Mouse (Mus musculus): ENCODE measurements around the gene Gabbr2. TPM values are rescaled to one million over a fixed set of nuclear protein-coding genes. Genes with fewer than 3 reads are reported as not detected.

The Gabbr2 gene
- polyA plus RNA-seq, 1 experiment from 2014 or later, result 0.78 TPM

DNA sequence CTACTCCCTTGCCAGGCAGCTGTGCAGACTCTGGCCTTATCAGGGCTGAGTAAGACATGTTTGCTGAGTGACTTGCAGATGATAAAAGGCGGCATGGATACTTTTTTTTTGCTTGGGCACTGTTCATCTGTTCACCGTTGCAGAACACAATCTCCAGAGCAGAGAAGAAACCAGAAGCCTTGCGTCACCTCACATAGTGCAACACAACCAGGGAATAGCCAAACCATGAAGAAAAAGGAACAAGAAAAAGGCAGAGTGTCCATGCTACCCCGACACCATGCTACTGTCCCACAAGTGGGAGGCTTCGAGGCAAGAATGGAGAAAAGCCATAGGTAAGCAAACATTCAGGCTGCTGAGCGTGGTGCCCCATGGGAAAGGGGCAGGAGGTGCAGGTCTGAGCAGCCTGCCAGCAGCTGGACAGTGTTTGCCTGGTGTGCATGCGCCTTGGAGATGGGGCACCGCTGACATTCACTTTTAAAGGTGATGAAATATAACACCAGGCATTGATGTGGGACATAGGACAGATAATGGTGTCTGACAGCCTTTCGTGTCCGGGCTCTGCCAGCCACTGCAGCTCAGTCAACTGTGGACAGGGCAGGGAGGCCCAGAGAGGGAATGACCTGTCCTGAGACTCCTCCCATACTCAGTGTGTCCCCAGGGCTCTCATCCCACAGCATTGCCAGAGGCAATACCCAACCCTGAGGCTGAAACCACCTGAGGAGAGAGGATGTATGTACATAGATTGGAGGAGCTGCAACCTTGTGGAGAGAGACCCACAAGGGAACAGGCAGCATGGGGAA lies 31.3 kb upstream of the Gabbr2 start:
- WGBS, result 75% methylated on average over 10 of the region's 10 CpGs
- no peak for ATAC-seq (ENCODE audit: low read depth)
- DNase-seq (ENCODE audit: low spot score), result no peak
- no peaks in the 10 kb centered on the region for H3K4me1 ChIP-seq (ENCODE audit: control insufficient read depth, insufficient read depth, low read length)
- H3K4me3 ChIP-seq (ENCODE audit: low read depth, low read length), result no peak overlapping the region
- no peaks in the 10 kb centered on the region for H3K9me3 ChIP-seq (ENCODE audit: control insufficient read depth, low read length)
- H3K36me3 ChIP-seq (ENCODE audit: control insufficient read depth, insufficient read depth, low read length), result peaks cover 27% of the 10 kb centered on the region; the same call in 1 of the 2 replicates
- H3K27ac ChIP-seq (replicated peaks; ENCODE audit: low read depth, low read length), result no peak overlapping the region
- no peak overlapping the region for H3K9ac ChIP-seq (ENCODE audit: low read depth, low read length)
- no peak overlapping the region for H3K4me2 ChIP-seq (ENCODE audit: low read depth, low read length)
- H3K27me3 ChIP-seq (replicated peaks; ENCODE audit: control insufficient read depth, insufficient read depth, low read length), result no peaks in the 10 kb centered on the region

DNA sequence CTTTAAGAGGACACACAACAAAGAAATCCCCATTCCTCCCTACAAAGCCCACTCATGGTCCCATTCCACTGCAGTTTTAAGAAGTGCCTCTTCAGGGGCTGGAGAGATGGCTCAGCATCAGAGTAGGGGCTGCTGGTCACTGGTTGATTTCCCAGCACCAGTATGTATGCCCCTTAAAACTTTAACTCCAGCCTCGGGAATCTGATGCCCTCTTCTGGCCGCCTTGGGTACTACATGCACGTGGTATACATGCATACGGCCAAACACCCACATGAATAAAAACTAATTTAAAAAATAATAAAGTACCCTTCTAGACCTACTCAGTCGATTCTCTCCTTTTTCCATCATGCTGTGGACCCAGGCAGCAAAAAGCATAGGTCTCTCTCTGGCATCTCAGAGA lies 28.9 kb upstream of the Gabbr2 start:
- no peak for ATAC-seq (ENCODE audit: low read depth)
- Histone ChIP-seq H3K36me3 (ENCODE audit: control insufficient read depth, insufficient read depth, low read length) (peaks cover 23% of the 10 kb centered on the region; the same call in 1 of the 2 replicates), H3K27ac (replicated peaks; ENCODE audit: low read depth, low read length) (no peak overlapping the region), H3K27me3 (replicated peaks; ENCODE audit: control insufficient read depth, insufficient read depth, low read length) (no peaks in the 10 kb centered on the region), H3K9ac (ENCODE audit: low read depth, low read length) (no peak overlapping the region), H3K4me2 (ENCODE audit: low read depth, low read length) (no peak overlapping the region), H3K9me3 (ENCODE audit: control insufficient read depth, low read length) (no peaks in the 10 kb centered on the region), H3K4me1 (ENCODE audit: control insufficient read depth, insufficient read depth, low read length) (no peaks in the 10 kb centered on the region), H3K4me3 (ENCODE audit: low read depth, low read length) (no peak overlapping the region)
- DNase-seq (ENCODE audit: low spot score), result no peak
- 17% methylated on average over 5 of the region's 5 CpGs for WGBS

DNA sequence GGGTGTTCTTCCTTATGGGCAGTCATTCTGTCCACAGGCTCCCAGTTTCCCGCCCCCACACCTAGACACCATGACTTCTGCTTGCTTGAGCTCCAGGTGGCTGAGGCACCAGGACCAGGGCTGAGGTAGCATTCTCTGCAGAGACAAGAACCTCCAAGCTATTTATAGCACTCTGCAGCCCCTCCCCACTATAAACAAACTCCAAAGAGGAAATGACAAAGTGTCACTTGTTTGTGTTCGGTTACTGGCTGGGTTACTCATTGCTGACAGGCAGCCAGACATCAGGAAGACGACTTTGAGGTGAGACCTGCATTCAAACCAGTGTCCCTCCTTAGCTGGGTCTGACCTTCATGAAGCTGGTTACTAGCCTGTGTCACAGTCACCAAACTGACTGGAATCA lies 23.5 kb upstream of the Gabbr2 start:
- peaks cover 20% of the 10 kb centered on the region; the same call in 1 of the 2 replicates for H3K36me3 ChIP-seq (ENCODE audit: control insufficient read depth, insufficient read depth, low read length)
- ATAC-seq (ENCODE audit: low read depth) (no peak), DNase-seq (ENCODE audit: low spot score) (no peak)
- no peak overlapping the region for H3K4me2 ChIP-seq (ENCODE audit: low read depth, low read length)
- no peak overlapping the region for H3K27ac ChIP-seq (replicated peaks; ENCODE audit: low read depth, low read length)
- no peaks in the 10 kb centered on the region for H3K9me3 ChIP-seq (ENCODE audit: control insufficient read depth, low read length)
- H3K4me3 ChIP-seq (ENCODE audit: low read depth, low read length), result no peak overlapping the region
- no peaks in the 10 kb centered on the region for H3K27me3 ChIP-seq (replicated peaks; ENCODE audit: control insufficient read depth, insufficient read depth, low read length)
- 43% methylated on average over 3 of the region's 3 CpGs for WGBS
- no peak overlapping the region for H3K9ac ChIP-seq (ENCODE audit: low read depth, low read length)
- peaks cover 12% of the 10 kb centered on the region; the same call in 1 of the 2 replicates for H3K4me1 ChIP-seq (ENCODE audit: control insufficient read depth, insufficient read depth, low read length)

DNA sequence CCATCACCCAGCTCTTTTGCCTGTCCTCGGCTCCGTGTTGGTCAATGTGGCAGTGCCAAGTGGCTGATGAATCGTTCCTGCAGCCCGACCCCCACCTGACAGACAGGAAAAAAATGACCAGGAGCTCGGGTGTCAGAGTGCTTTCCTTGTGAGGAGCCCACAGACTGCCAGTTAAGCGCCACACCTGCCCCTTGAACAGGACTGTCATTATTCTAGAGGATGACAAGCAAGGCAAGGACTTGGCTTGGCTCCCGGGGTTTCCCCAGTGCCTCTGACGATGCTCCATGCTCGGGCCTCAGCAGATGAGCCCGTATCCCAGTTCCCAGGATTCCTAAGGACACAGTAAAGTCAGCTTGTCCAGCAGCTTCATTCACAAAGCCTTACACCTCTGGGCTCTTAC lies 20.8 kb upstream of the Gabbr2 start:
- H3K9me3 ChIP-seq (ENCODE audit: control insufficient read depth, low read length), result no peaks in the 10 kb centered on the region
- H3K27me3 ChIP-seq (replicated peaks; ENCODE audit: control insufficient read depth, insufficient read depth, low read length), result no peaks in the 10 kb centered on the region
- H3K4me1 ChIP-seq (ENCODE audit: control insufficient read depth, insufficient read depth, low read length), result peaks cover 12% of the 10 kb centered on the region; the same call in 1 of the 2 replicates
- H3K27ac ChIP-seq (replicated peaks; ENCODE audit: low read depth, low read length), result no peak overlapping the region
- no peak overlapping the region for H3K4me2 ChIP-seq (ENCODE audit: low read depth, low read length)
- DNase-seq (ENCODE audit: low spot score) (no peak), ATAC-seq (ENCODE audit: low read depth) (peak; percentile 13; the same call in 1 of the 2 replicates)
- H3K4me3 ChIP-seq (ENCODE audit: low read depth, low read length), result no peak overlapping the region
- no peak overlapping the region for H3K9ac ChIP-seq (ENCODE audit: low read depth, low read length)
- 58% methylated on average over 10 of the region's 10 CpGs for WGBS
- H3K36me3 ChIP-seq (ENCODE audit: control insufficient read depth, insufficient read depth, low read length), result peaks cover 14% of the 10 kb centered on the region; the same call in 1 of the 2 replicates

DNA sequence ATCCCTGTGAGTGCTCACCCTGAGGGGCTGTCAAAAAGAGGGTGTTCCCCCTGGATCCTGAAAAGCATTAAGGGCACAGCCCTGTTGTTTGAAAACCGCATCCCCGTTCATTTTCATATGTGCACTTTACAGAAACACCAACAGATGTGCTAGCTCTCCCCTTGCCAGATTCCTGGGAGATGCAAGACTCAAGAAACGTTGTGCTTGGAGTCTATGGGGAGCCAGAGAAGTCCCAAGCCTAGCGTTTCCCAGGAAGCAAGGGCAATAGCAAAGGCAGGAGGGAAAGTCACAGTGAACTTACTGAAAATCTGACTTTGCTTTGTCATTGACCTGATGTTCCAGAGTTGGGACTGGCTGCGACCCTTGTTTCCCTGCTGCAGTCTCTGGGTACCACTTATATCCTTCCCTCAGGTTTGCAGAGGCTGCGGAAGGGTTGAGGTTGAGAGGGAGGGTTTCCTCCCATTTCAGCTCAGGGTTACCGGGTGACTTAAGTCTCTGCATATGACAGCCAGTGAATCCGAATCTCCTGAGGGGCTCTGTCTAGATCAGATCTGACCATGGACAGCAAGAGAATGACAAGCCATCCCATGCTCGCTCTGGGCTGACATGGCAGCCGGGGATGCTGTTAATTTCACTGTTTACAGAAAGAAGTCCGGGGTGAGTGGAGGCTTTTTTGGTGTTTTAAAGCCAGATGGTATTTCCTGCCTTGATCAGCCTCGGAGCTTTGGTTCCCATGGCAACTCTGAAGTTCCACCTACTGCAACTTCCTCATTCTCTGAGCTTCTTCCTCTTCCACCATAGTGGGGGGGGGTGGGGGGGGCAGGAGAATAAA lies 18.9 kb upstream of the Gabbr2 start:
- Histone ChIP-seq H3K9me3 (ENCODE audit: control insufficient read depth, low read length) (no peaks in the 10 kb centered on the region), H3K4me1 (ENCODE audit: control insufficient read depth, insufficient read depth, low read length) (peaks cover 12% of the 10 kb centered on the region; the same call in 1 of the 2 replicates), H3K36me3 (ENCODE audit: control insufficient read depth, insufficient read depth, low read length) (peaks cover under 1% of the 10 kb centered on the region; the same call in 1 of the 2 replicates), H3K4me3 (ENCODE audit: low read depth, low read length) (no peak overlapping the region), H3K27me3 (replicated peaks; ENCODE audit: control insufficient read depth, insufficient read depth, low read length) (no peaks in the 10 kb centered on the region), H3K27ac (replicated peaks; ENCODE audit: low read depth, low read length) (no peak overlapping the region; the same call in 1 of the 2 replicates), H3K4me2 (ENCODE audit: low read depth, low read length) (peak overlapping the region; percentile 32), H3K9ac (ENCODE audit: low read depth, low read length) (no peak overlapping the region)
- 36% methylated on average over 12 of the region's 12 CpGs for WGBS
- DNase-seq (ENCODE audit: low spot score) (peak; percentile 56), ATAC-seq (ENCODE audit: low read depth) (no peak)

DNA sequence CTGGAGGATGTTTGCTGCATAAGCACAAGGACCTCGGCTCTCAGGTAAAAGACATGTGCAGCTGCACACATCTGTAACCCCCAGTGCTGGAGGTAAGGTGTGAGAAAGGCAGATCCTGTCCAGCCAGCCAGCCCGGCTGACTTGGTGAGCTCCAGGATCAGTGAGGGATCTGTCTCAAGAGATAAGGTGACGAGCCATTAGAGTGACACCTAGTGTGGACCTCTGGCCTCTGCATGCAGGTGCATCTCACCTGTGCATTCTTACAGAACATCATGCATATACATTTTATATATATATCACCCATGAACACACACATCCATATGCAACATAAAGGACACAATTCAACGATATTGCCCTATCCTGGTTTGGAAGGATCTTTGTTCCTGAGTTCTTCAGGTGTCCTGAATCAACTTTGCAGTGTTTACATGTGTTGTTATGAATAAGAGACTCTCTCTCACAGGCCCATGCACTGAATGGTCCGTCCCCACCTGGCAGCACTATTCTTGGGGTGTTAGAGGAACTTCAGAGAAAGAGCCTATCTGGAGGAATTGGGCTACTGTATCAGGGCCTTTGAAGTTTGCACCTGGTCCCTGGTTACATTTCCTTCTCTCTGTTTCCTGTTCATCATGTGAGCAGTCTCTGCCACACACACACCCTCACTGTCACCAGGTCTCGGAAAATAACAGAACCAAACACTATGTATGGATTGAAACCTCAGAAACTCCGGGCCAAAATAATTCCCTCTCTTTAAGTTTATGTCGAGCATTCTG lies 9.1 kb upstream of the Gabbr2 start:
- Histone ChIP-seq H3K9ac (ENCODE audit: low read depth, low read length) (no peak overlapping the region), H3K4me3 (ENCODE audit: low read depth, low read length) (no peak overlapping the region), H3K9me3 (ENCODE audit: control insufficient read depth, low read length) (no peaks in the 10 kb centered on the region), H3K27ac (replicated peaks; ENCODE audit: low read depth, low read length) (no peak overlapping the region), H3K4me1 (ENCODE audit: control insufficient read depth, insufficient read depth, low read length) (no peaks in the 10 kb centered on the region), H3K36me3 (ENCODE audit: control insufficient read depth, insufficient read depth, low read length) (no peaks in the 10 kb centered on the region), H3K27me3 (replicated peaks; ENCODE audit: control insufficient read depth, insufficient read depth, low read length) (no peaks in the 10 kb centered on the region), H3K4me2 (ENCODE audit: low read depth, low read length) (no peak overlapping the region)
- 68% methylated on average over 8 of the region's 8 CpGs for WGBS
- DNase-seq (ENCODE audit: low spot score) (no peak), ATAC-seq (ENCODE audit: low read depth) (no peak)

DNA sequence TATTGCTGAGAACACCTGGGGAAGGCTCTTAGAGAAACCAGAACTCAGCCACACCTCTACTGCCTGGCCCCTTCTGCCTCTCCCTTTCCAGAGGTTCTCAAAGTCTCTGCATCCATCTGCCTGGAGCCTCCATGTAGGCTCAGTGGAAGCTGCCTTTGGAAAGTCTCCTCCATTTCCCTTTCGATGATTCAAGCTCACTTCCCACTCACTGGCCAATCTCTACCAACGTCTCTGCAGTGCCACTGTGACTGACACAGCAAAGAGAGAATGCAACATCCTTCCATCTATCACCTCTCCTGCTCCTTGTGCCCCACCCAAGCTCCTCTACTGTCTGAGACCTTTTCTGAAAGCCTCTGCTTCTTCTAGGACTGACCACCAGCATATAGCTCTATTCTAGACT lies 6.3 kb upstream of the Gabbr2 start:
- H3K9ac ChIP-seq (ENCODE audit: low read depth, low read length), result no peak overlapping the region
- H3K4me2 ChIP-seq (ENCODE audit: low read depth, low read length), result no peak overlapping the region
- H3K9me3 ChIP-seq (ENCODE audit: control insufficient read depth, low read length), result no peaks in the 10 kb centered on the region
- DNase-seq (ENCODE audit: low spot score) (no peak), ATAC-seq (ENCODE audit: low read depth) (no peak)
- no peak overlapping the region for H3K27ac ChIP-seq (replicated peaks; ENCODE audit: low read depth, low read length)
- no peaks in the 10 kb centered on the region for H3K4me1 ChIP-seq (ENCODE audit: control insufficient read depth, insufficient read depth, low read length)
- H3K27me3 ChIP-seq (replicated peaks; ENCODE audit: control insufficient read depth, insufficient read depth, low read length), result peaks cover 17% of the 10 kb centered on the region
- 78% methylated on average over 2 of the region's 2 CpGs for WGBS
- no peaks in the 10 kb centered on the region for H3K36me3 ChIP-seq (ENCODE audit: control insufficient read depth, insufficient read depth, low read length)
- H3K4me3 ChIP-seq (ENCODE audit: low read depth, low read length), result no peak overlapping the region

DNA sequence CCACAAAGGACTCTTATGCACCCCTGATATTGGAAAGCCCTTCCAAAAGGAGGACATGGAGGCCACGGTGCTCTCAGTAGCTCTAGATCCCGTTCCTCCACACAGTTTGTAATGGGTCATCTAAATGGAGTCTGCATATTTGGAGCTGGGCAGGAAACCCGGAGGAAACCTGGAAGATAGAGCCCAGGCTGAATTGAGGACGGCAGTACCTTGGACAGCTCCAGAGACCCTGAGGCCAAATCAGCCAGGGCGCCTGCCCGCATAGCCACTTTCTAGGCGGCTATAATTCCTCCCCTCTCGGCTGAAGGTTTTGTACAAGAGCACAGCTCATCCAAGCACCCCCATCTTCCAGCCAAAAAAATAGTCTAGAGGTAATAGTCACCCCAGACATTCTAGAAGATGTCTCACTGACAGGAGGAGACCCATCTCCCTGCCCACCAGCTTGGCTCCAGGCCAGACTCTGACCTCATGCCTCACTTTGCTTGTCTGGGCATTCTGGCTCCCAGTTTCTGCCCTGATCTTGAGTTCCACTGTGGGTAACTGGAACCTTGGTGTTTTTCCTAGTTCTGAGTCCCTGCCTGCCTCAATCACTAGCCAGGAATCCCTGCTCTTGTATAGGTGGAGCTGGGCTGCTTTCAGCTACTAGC lies 1.3 kb upstream of the Gabbr2 start:
- 1% methylated on average over 8 of the region's 8 CpGs for WGBS
- Histone ChIP-seq H3K4me1 (ENCODE audit: control insufficient read depth, insufficient read depth, low read length) (no peaks in the 10 kb centered on the region), H3K4me3 (ENCODE audit: low read depth, low read length) (no peak overlapping the region), H3K9ac (ENCODE audit: low read depth, low read length) (no peak overlapping the region), H3K9me3 (ENCODE audit: control insufficient read depth, low read length) (no peaks in the 10 kb centered on the region), H3K27ac (replicated peaks; ENCODE audit: low read depth, low read length) (no peak overlapping the region), H3K27me3 (replicated peaks; ENCODE audit: control insufficient read depth, insufficient read depth, low read length) (peaks cover 62% of the 10 kb centered on the region), H3K4me2 (ENCODE audit: low read depth, low read length) (no peak overlapping the region), H3K36me3 (ENCODE audit: control insufficient read depth, insufficient read depth, low read length) (no peaks in the 10 kb centered on the region)
- ATAC-seq (ENCODE audit: low read depth) (no peak), DNase-seq (ENCODE audit: low spot score) (peak; percentile 77)
